8 mouse cellular contexts compared by ENCODE assay signal in the genomic region with DNA sequence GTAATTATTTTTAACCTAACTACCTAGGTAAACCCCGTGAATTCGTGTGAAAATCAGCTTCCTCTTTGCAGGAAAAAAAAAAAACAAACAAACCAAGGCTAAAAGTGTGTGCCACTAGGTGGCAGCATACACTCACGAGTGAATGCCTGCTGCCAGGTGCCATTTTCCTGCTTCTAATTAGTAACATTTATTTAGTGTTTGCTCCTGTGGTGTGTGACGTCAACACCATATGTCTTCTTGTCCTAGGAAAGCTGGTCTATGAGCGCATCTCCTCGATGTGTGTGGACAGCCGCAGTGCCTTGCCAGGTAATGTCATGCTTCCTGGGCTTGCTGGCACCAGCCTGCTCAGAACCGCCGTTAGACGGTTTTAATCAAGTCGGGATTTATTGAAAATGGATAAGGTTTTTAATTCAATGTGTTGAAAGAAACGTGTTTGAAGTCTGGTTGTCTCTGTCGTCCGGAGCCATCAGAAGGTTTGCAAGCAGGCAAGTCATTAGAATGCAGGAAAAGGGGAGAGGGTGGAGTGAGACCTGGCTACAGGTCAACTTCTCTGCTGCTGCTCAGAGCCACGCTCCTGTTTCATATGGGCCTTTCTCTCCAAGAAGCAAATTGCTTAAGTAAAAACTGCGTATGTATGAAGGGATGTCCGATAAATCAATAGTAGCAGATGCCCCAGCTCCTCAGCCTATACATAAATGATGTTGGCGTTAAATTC. TPM values are rescaled to one million over a fixed set of nuclear protein-coding genes. Genes with fewer than 3 reads are reported as not detected.
DNase-seq lines count a peak whose midpoint lies in the region; ATAC-seq and TF ChIP-seq lines count a peak whose summit lies in the region.
"Had no signal": no experiment of that assay in that cellular context is flagged by ENCODE, and none has a peak within 500 bp of the region (broad histone marks: within the 10 kb centered on the region; RNA-seq: fewer than 3 reads in every experiment).

No protein-coding gene starts in this region.

- no peak overlapping the region for H3K4me2 ChIP-seq in lung, postnatal 0 days (replicated peaks; ENCODE audit: low read depth, low read length)
- H3K4me2 ChIP-seq: lung, embryonic 15.5 days had no signal

- peaks cover 6% of the 10 kb centered on the region; the same call in 1 of the 2 replicates for H3K4me1 ChIP-seq in E14TG2a.4 (replicated peaks; ENCODE audit: low read depth, low read length)
- H3K4me1 ChIP-seq in cortical plate, adult 2 months (ENCODE audit: control insufficient read depth, insufficient read depth, low read length): no peaks in the 10 kb centered on the region
- H3K4me1 ChIP-seq in lung, postnatal 0 days (ENCODE audit: insufficient read depth, low read depth, low read length): no peaks in the 10 kb centered on the region

- no peak for ATAC-seq in lung, postnatal 0 days

- intact Hi-C loops in gastrocnemius, postnatal 36 days (cut with DNase I): loop anchor here (1.0 to 5.0 kb wide), 2 partner anchors 230 to 746 kb away; no protein-coding TSS in a partner anchor

- no peak overlapping the region for H3K9ac ChIP-seq in lung, postnatal 0 days (replicated peaks; ENCODE audit: low read depth)
- H3K9ac ChIP-seq: lung, embryonic 15.5 days had no signal

- no peaks in the 10 kb centered on the region for H3K27me3 ChIP-seq in E14TG2a.4 (ENCODE audit: insufficient read depth, low read length)
- no peaks in the 10 kb centered on the region for H3K27me3 ChIP-seq in lung, postnatal 0 days (replicated peaks; ENCODE audit: insufficient read depth, low read length)
- H3K27me3 ChIP-seq: lung, embryonic 15.5 days had no signal

- no peaks in the 10 kb centered on the region for H3K9me3 ChIP-seq in E14TG2a.4 (ENCODE audit: low read length)
- no peaks in the 10 kb centered on the region for H3K9me3 ChIP-seq in lung, postnatal 0 days (ENCODE audit: low read length)
- H3K9me3 ChIP-seq: lung, embryonic 15.5 days had no signal

- H3K27ac ChIP-seq in cortical plate, adult 2 months (ENCODE audit: insufficient read depth, low read length): no peak overlapping the region
- no peak overlapping the region for H3K27ac ChIP-seq in lung, postnatal 0 days (ENCODE audit: low read length)
- H3K27ac ChIP-seq: lung, embryonic 15.5 days had no signal

- peaks cover 45% of the 10 kb centered on the region for H3K36me3 ChIP-seq in E14TG2a.4 (ENCODE audit: insufficient read depth, low read length)
- peaks cover 8% of the 10 kb centered on the region; the same call in 1 of the 2 replicates for H3K36me3 ChIP-seq in lung, postnatal 0 days (ENCODE audit: insufficient read depth, low read length)

- WGBS in large intestine, adult 2 months: 60% methylated on average over 18 of the region's 18 CpGs
- 56% methylated on average over 18 of the region's 18 CpGs for WGBS in lung, postnatal 0 days

- 0 out of 2 replicates have a peak, but pooled peaks have one; percentile 21 for TF ChIP-seq CTCF in E14TG2a.4 (conservative IDR thresholded peaks at IDR 0.05; ENCODE audit: low read length)
- TF ChIP-seq CTCF in cortical plate, adult 2 months (IDR thresholded peaks at IDR 0.05; ENCODE audit: extremely low read depth, insufficient read depth, low read length): peak; percentile 88
- TF ChIP-seq CTCF in lung, postnatal 0 days (IDR thresholded peaks at IDR 0.05): peak; percentile 92

- no peak for TF ChIP-seq EP300 in lung, postnatal 0 days (IDR thresholded peaks at IDR 0.05)

- TF ChIP-seq POLR2A in cortical plate, adult 2 months (IDR thresholded peaks at IDR 0.05; ENCODE audit: extremely low read depth, insufficient read depth, low read length): no peak

- DNase-seq in WW6 (ENCODE audit: low read depth, low spot score): peak; percentile 31
- DNase-seq in gastrocnemius, postnatal 36 days: peak; percentile 26 to 27
- DNase-seq in large intestine, adult 2 months (ENCODE audit: low read depth, low spot score): peak; percentile 37
- peak; percentile 81 for DNase-seq in lung, postnatal 0 days (ENCODE audit: low spot score)
- DNase-seq in retina, adult 2 months (ENCODE audit: low read depth, low spot score): peak; percentile 38

- H3K4me3 ChIP-seq in E14TG2a.4 (replicated peaks; ENCODE audit: low read length): no peak overlapping the region
- no peak overlapping the region; the same call in 1 of the 2 replicates for H3K4me3 ChIP-seq in cortical plate, adult 2 months (ENCODE audit: insufficient read depth, low read length)
- H3K4me3 ChIP-seq in lung, postnatal 0 days (ENCODE audit: low read depth, low read length): no peak overlapping the region
- H3K4me3 ChIP-seq: lung, embryonic 15.5 days had no signal

RNA-seq across cellular contexts. Expression of a gene that starts 26.2 kb away (rescaled TPM):
- polyA plus RNA-seq in cortical plate, adult 2 months (2012; rRNA removed): 55.8 and 57.4 TPM in 2 replicates
- 10 to 100 TPM; 17.7 to 20.2 TPM for total RNA-seq in gastrocnemius, postnatal 36 days (2021)
- polyA plus RNA-seq in large intestine, adult 2 months (2012; rRNA removed): 33.2 and 43.2 TPM in 2 replicates
- 44.0 and 45.0 TPM in 2 replicates for polyA plus RNA-seq in lung, postnatal 0 days (2015; fragmentation: Nextera tagmentation; extraction: Ambion mirVana)

RNA-seq across cellular contexts. Expression of a gene that starts 53.9 kb away (rescaled TPM):
- 54.9 and 56.4 TPM in 2 replicates for polyA plus RNA-seq in cortical plate, adult 2 months (2012; rRNA removed)
- 1 to 10 TPM; 1.9 to 2.3 TPM for total RNA-seq in gastrocnemius, postnatal 36 days (2021)
- polyA plus RNA-seq in large intestine, adult 2 months (2012; rRNA removed): 1.1 and 1.5 TPM in 2 replicates
- 8.4 and 8.8 TPM in 2 replicates for polyA plus RNA-seq in lung, postnatal 0 days (2015; fragmentation: Nextera tagmentation; extraction: Ambion mirVana)

Comparison
In these comparisons a context has a peak if more than half of its experiments do, and no peak if none do; other contexts are left out.
1. CTCF ChIP-seq: peak in every context shown above with its lines; median percentile 92 in lung, postnatal 0 days; 88 in cortical plate, adult 2 months; 21 in E14TG2a.4.
2. DNase-seq: peak in every context shown above with its lines; median percentile 81 in lung, postnatal 0 days; 38 in retina, adult 2 months; 37 in large intestine, adult 2 months; 31 in WW6; 26 in gastrocnemius, postnatal 36 days.